Mouse (Mus musculus) megakaryocyte, embryonic 14.5 days (primary cell): ENCODE results near the gene Camk2d.

Experiments used
- FLI1 ChIP-seq: IDR thresholded peaks from 2 replicates; pipeline ENCODE4 v1.6.1; 2012; ENCODE audit warnings: low read length, inconsistent platforms, mixed read lengths
- GATA1 ChIP-seq: IDR thresholded peaks from 3 replicates; pipeline ENCODE4 v1.6.1; 2012; ENCODE audit warnings: mixed read lengths, low read length, inconsistent platforms, borderline replicate concordance

DNA sequence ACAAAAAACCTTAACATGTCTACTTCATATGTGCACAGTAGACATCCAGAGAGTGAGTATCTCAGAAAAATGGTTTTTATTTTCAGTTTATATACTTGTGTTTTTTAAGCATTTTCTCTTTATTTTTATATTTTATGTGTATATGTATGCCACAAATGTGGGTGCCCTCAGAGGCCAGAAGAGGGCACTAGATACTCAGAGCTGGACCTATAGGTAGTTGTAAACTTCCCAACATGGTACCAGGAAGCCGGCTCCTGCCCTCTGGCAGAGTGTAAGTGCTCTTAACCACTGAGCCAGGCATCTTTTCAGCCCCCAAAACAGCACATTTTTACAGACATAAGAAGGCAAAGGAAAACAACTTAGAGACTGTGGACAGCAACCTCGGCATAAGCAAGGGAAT, 20.2 kb upstream of the Camk2d start:
- no peak for TF ChIP-seq GATA1
- TF ChIP-seq FLI1: no peak
